Mouse (Mus musculus): ENCODE measurements around the gene Agrp. TPM values are rescaled to one million over a fixed set of nuclear protein-coding genes. Genes with fewer than 3 reads are reported as not detected.

Gene Agrp
- polyA plus RNA-seq, 1 experiment from 2014 or later, result 1.4 TPM

GRCm38 (mm10) chr8:105542808-105543207 lies 94.4 kb downstream of the Agrp start:
- WGBS, result 95% methylated on average over 2 of the region's 2 CpGs
- H3K4me3 ChIP-seq (ENCODE audit: low read depth, low read length), result no peak overlapping the region
- no peak overlapping the region for H3K4me2 ChIP-seq (ENCODE audit: low read length)
- ATAC-seq, result no peak
- no peaks in the 10 kb centered on the region for H3K27me3 ChIP-seq (ENCODE audit: control insufficient read depth, insufficient read depth, low read depth, low read length)
- no peak overlapping the region for H3K27ac ChIP-seq (ENCODE audit: low read length)
- no peak overlapping the region for H3K9ac ChIP-seq (ENCODE audit: low read depth, low read length)
- H3K4me1 ChIP-seq (ENCODE audit: control insufficient read depth, insufficient read depth, low read length), result 0 out of 2 replicates have a peak, but pooled peaks cover 4% of the 10 kb centered on the region
- H3K9me3 ChIP-seq (replicated peaks; ENCODE audit: control insufficient read depth, low read length, poor library complexity, severe bottlenecking), result no peaks in the 10 kb centered on the region
- peaks cover 10% of the 10 kb centered on the region; the same call in 1 of the 2 replicates for H3K36me3 ChIP-seq (ENCODE audit: control insufficient read depth, insufficient read depth, low read length)

- WGBS, result 91% methylated on average over 3 of the region's 3 CpGs
- no peak overlapping the region for H3K9ac ChIP-seq (ENCODE audit: low read depth, low read length)
- H3K27me3 ChIP-seq (ENCODE audit: control insufficient read depth, insufficient read depth, low read depth, low read length), result no peaks in the 10 kb centered on the region
- no peaks in the 10 kb centered on the region for H3K9me3 ChIP-seq (replicated peaks; ENCODE audit: control insufficient read depth, low read length, poor library complexity, severe bottlenecking)
- peaks cover 16% of the 10 kb centered on the region for H3K36me3 ChIP-seq (ENCODE audit: control insufficient read depth, insufficient read depth, low read length)
- H3K4me3 ChIP-seq (ENCODE audit: low read depth, low read length), result no peak overlapping the region
- 0 out of 2 replicates have a peak, but pooled peaks cover 4% of the 10 kb centered on the region for H3K4me1 ChIP-seq (ENCODE audit: control insufficient read depth, insufficient read depth, low read length)
- no peak overlapping the region for H3K27ac ChIP-seq (ENCODE audit: low read length)
- ATAC-seq, result no peak
- no peak overlapping the region for H3K4me2 ChIP-seq (ENCODE audit: low read length)
Measured at GRCm38 (mm10) chr8:105542032-105542656, 95.0 kb downstream of the Agrp start.

- ATAC-seq, result no peak
- no peaks in the 10 kb centered on the region for H3K9me3 ChIP-seq (replicated peaks; ENCODE audit: control insufficient read depth, low read length, poor library complexity, severe bottlenecking)
- H3K9ac ChIP-seq (ENCODE audit: low read depth, low read length), result no peak overlapping the region
- no peak overlapping the region for H3K27ac ChIP-seq (ENCODE audit: low read length)
- no peak overlapping the region for H3K4me3 ChIP-seq (ENCODE audit: low read depth, low read length)
- no peak overlapping the region for H3K4me2 ChIP-seq (ENCODE audit: low read length)
- H3K36me3 ChIP-seq (ENCODE audit: control insufficient read depth, insufficient read depth, low read length), result peaks cover 22% of the 10 kb centered on the region
- 95% methylated on average over 4 of the region's 4 CpGs for WGBS
- H3K4me1 ChIP-seq (ENCODE audit: control insufficient read depth, insufficient read depth, low read length), result no peaks in the 10 kb centered on the region
- H3K27me3 ChIP-seq (ENCODE audit: control insufficient read depth, insufficient read depth, low read depth, low read length), result no peaks in the 10 kb centered on the region
Measured at GRCm38 (mm10) chr8:105538940-105539339, 98.3 kb downstream of the Agrp start.

- no peak for ATAC-seq
- H3K9ac ChIP-seq (ENCODE audit: low read depth, low read length), result no peak overlapping the region
- no peak overlapping the region for H3K4me3 ChIP-seq (ENCODE audit: low read depth, low read length)
- no peak overlapping the region for H3K4me2 ChIP-seq (ENCODE audit: low read length)
- WGBS, result 89% methylated on average over 6 of the region's 6 CpGs
- no peaks in the 10 kb centered on the region for H3K27me3 ChIP-seq (ENCODE audit: control insufficient read depth, insufficient read depth, low read depth, low read length)
- no peaks in the 10 kb centered on the region for H3K4me1 ChIP-seq (ENCODE audit: control insufficient read depth, insufficient read depth, low read length)
- peaks cover 22% of the 10 kb centered on the region for H3K36me3 ChIP-seq (ENCODE audit: control insufficient read depth, insufficient read depth, low read length)
- no peaks in the 10 kb centered on the region for H3K9me3 ChIP-seq (replicated peaks; ENCODE audit: control insufficient read depth, low read length, poor library complexity, severe bottlenecking)
- H3K27ac ChIP-seq (ENCODE audit: low read length), result no peak overlapping the region
Measured at GRCm38 (mm10) chr8:105537011-105537677, 100.0 kb downstream of the Agrp start.

- Histone ChIP-seq H3K4me3 (ENCODE audit: low read depth, low read length) (no peak overlapping the region), H3K4me1 (ENCODE audit: control insufficient read depth, insufficient read depth, low read length) (no peaks in the 10 kb centered on the region), H3K4me2 (ENCODE audit: low read length) (no peak overlapping the region), H3K9me3 (replicated peaks; ENCODE audit: control insufficient read depth, low read length, poor library complexity, severe bottlenecking) (no peaks in the 10 kb centered on the region), H3K9ac (ENCODE audit: low read depth, low read length) (no peak overlapping the region), H3K27ac (ENCODE audit: low read length) (no peak overlapping the region), H3K36me3 (ENCODE audit: control insufficient read depth, insufficient read depth, low read length) (peaks cover 22% of the 10 kb centered on the region), H3K27me3 (ENCODE audit: control insufficient read depth, insufficient read depth, low read depth, low read length) (no peaks in the 10 kb centered on the region)
- WGBS, result 92% methylated on average over 3 of the region's 3 CpGs
- ATAC-seq, result no peak
Measured at GRCm38 (mm10) chr8:105536546-105536945, 100.6 kb downstream of the Agrp start.

- Histone ChIP-seq H3K4me3 (ENCODE audit: low read depth, low read length) (no peak overlapping the region), H3K27me3 (ENCODE audit: control insufficient read depth, insufficient read depth, low read depth, low read length) (no peaks in the 10 kb centered on the region), H3K36me3 (ENCODE audit: control insufficient read depth, insufficient read depth, low read length) (peaks cover 20% of the 10 kb centered on the region), H3K4me2 (ENCODE audit: low read length) (no peak overlapping the region), H3K4me1 (ENCODE audit: control insufficient read depth, insufficient read depth, low read length) (no peaks in the 10 kb centered on the region), H3K9ac (ENCODE audit: low read depth, low read length) (no peak overlapping the region), H3K27ac (ENCODE audit: low read length) (no peak overlapping the region), H3K9me3 (replicated peaks; ENCODE audit: control insufficient read depth, low read length, poor library complexity, severe bottlenecking) (no peaks in the 10 kb centered on the region)
- 0% methylated on average over 1 of the region's 1 CpGs for WGBS
- ATAC-seq, result no peak
Measured at GRCm38 (mm10) chr8:105533892-105534329, 103.3 kb downstream of the Agrp start.

- Histone ChIP-seq H3K9me3 (replicated peaks; ENCODE audit: control insufficient read depth, low read length, poor library complexity, severe bottlenecking) (no peaks in the 10 kb centered on the region), H3K4me2 (ENCODE audit: low read length) (no peak overlapping the region), H3K27ac (ENCODE audit: low read length) (no peak overlapping the region), H3K27me3 (ENCODE audit: control insufficient read depth, insufficient read depth, low read depth, low read length) (no peaks in the 10 kb centered on the region), H3K9ac (ENCODE audit: low read depth, low read length) (no peak overlapping the region), H3K4me3 (ENCODE audit: low read depth, low read length) (no peak overlapping the region), H3K36me3 (ENCODE audit: control insufficient read depth, insufficient read depth, low read length) (peaks cover 16% of the 10 kb centered on the region), H3K4me1 (ENCODE audit: control insufficient read depth, insufficient read depth, low read length) (no peaks in the 10 kb centered on the region)
- no peak for ATAC-seq
- 42% methylated on average over 2 of the region's 2 CpGs for WGBS
Measured at GRCm38 (mm10) chr8:105533439-105533838, 103.8 kb downstream of the Agrp start.

GRCm38 (mm10) chr8:105531774-105532173 lies 105.4 kb downstream of the Agrp start:
- H3K4me1 ChIP-seq (ENCODE audit: control insufficient read depth, insufficient read depth, low read length), result no peaks in the 10 kb centered on the region
- H3K4me2 ChIP-seq (ENCODE audit: low read length), result no peak overlapping the region
- H3K9me3 ChIP-seq (replicated peaks; ENCODE audit: control insufficient read depth, low read length, poor library complexity, severe bottlenecking), result no peaks in the 10 kb centered on the region
- H3K27ac ChIP-seq (ENCODE audit: low read length), result no peak overlapping the region
- peaks cover 9% of the 10 kb centered on the region for H3K36me3 ChIP-seq (ENCODE audit: control insufficient read depth, insufficient read depth, low read length)
- H3K9ac ChIP-seq (ENCODE audit: low read depth, low read length), result no peak overlapping the region
- WGBS, result 67% methylated on average over 2 of the region's 2 CpGs
- no peak for ATAC-seq
- H3K27me3 ChIP-seq (ENCODE audit: control insufficient read depth, insufficient read depth, low read depth, low read length), result no peaks in the 10 kb centered on the region
- no peak overlapping the region for H3K4me3 ChIP-seq (ENCODE audit: low read depth, low read length)

GRCm38 (mm10) chr8:105529271-105529670 lies 107.9 kb downstream of the Agrp start:
- Histone ChIP-seq H3K9me3 (replicated peaks; ENCODE audit: control insufficient read depth, low read length, poor library complexity, severe bottlenecking) (no peaks in the 10 kb centered on the region), H3K9ac (ENCODE audit: low read depth, low read length) (no peak overlapping the region), H3K27me3 (ENCODE audit: control insufficient read depth, insufficient read depth, low read depth, low read length) (no peaks in the 10 kb centered on the region), H3K4me2 (ENCODE audit: low read length) (no peak overlapping the region), H3K4me1 (ENCODE audit: control insufficient read depth, insufficient read depth, low read length) (no peaks in the 10 kb centered on the region), H3K27ac (ENCODE audit: low read length) (no peak overlapping the region), H3K36me3 (ENCODE audit: control insufficient read depth, insufficient read depth, low read length) (peaks cover 15% of the 10 kb centered on the region), H3K4me3 (ENCODE audit: low read depth, low read length) (no peak overlapping the region)
- ATAC-seq, result no peak
- 91% methylated on average over 3 of the region's 3 CpGs for WGBS
